Mouse (Mus musculus) cerebellum, adult 2 months (tissue): ENCODE measurements around the gene Sprr2a1.
"Not testable (repeated sequence)": the region's sequence is repeated elsewhere in the genome, so short reads cannot be mapped to it uniquely, and the experiment has no call there.

Experiments used
- CTCF ChIP-seq: fragments of 200-500 bp; IDR thresholded peaks from 2 replicates; pipeline ENCODE4 v1.5.1; 2011; ENCODE audit warnings: low read depth, mild to moderate bottlenecking, control low read depth, low read length, moderate library complexity, borderline replicate concordance; ENCODE audit not compliant: insufficient read depth
- POLR2A ChIP-seq: fragments of 200-500 bp; IDR thresholded peaks from 2 replicates; pipeline ENCODE4 v1.6.1; 2011; ENCODE audit warnings: low read length, control low read depth, borderline replicate concordance; ENCODE audit not compliant: insufficient read depth

- TF ChIP-seq CTCF, POLR2A: not testable (repeated sequence)
Measured at GRCm38 (mm10) chr3:92238736-92239135, 23.1 kb downstream of the Sprr2a1 start.
